Mouse (Mus musculus) MEL (cell line): ENCODE measurements around the gene Chchd5.

ENCODE experiments used
- CTCF ChIP-seq, 3 experiments: IDR thresholded peaks in 2 of 3; conservative IDR thresholded peaks in 1 of 3; 2 replicates each; pipeline ENCODE4 v1.5.1; 2011 to 2012; ENCODE audit warnings: low read length in 3 of 3, low read depth in 2 of 3, mild to moderate bottlenecking in 2 of 3, improper control_type of control experiment in 1 of 3, inconsistent platforms in 1 of 3, mixed read lengths in 1 of 3, moderate library complexity in 1 of 3; ENCODE audit not compliant: control insufficient read depth in 1 of 3, insufficient read depth in 1 of 3, poor library complexity in 1 of 3, severe bottlenecking in 1 of 3
- GATA1 ChIP-seq: IDR thresholded peaks from 2 replicates; pipeline ENCODE4 v1.6.1; 2011; ENCODE audit warnings: low read depth, low read length, improper control_type of control experiment

DNA sequence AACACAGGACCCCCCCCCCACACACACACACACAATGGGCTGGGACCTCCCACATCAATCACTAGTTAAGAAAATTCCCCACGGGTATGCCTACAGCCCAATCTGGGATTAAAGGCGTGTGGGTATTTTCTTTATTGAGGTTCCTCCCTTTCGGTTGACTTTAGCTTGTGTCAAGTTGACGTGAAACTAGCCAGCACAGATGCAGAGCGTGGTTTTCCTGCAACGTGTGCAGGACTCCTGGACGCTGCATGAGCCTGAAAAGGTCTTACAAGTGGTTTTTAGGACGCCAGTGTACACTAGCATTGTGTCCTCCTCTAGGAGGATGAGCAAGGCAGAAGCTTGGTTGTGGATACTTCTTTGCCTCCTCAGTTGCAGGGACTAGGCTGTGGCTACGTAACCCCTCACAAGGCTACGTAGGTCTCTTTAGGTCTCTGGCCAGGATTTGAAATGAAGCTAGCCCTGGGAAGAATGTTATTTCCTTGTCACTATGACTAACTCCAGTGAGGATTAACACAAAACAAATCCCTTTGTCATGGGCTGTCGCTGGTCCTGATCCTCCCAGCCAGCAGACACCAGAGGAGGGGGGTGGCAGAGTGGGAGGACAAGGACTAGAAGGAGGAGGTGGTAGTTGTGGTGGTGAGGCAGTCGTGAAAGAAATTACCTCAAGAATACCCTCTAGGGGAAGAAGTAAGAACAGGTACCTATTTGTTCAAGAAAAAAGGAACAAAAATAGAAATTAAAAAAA lies 47.3 kb downstream of the Chchd5 start:
- TF ChIP-seq CTCF (IDR thresholded peaks at IDR 0.05 in 2 of 3, conservative IDR thresholded peaks at IDR 0.05 in 1 of 3; ENCODE audit: control insufficient read depth in 1 of 3, insufficient read depth in 1 of 3, low read depth in 2 of 3, low read length in 3 of 3, poor library complexity in 1 of 3, severe bottlenecking in 1 of 3) (no peak), GATA1 (no peak)
